ENCODE assay signal across 18 mouse cellular contexts in the genomic region with DNA sequence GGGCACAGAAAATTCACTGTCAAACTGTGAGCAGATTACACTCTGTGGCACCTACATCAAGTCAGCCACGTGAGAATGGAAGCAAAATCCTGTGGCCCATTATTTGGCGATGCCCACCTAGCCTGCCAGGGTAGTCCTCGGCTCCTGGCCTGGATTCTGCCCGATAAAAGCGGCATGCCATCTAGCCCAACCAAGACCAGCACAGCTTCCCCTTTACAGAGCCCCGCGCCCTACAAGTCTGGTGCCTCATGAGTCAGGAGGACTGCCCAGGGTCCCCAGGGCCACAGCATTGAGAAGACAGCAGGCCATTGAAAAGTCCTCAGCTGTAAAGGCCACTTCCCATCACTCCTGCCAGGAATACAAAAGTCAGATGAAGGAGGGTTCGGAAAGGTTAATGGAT.
"Had no signal": no experiment of that assay in that cellular context is flagged by ENCODE, and none has a peak within 500 bp of the region (broad histone marks: within the 10 kb centered on the region; RNA-seq: fewer than 3 reads in every experiment).

No protein-coding gene starts in this region.

- H3K27ac ChIP-seq: kidney, embryonic 15.5 days; liver, embryonic 13.5 days; midbrain, embryonic 10.5 days; midbrain, embryonic 13.5 days; stomach, postnatal 0 days had no signal

- H3K4me3 ChIP-seq: kidney, embryonic 15.5 days; liver, embryonic 13.5 days; megakaryocyte, embryonic 14.5 days; midbrain, embryonic 10.5 days; midbrain, embryonic 13.5 days; myocyte; neural tube, embryonic 13.5 days had no signal

- ATAC-seq: midbrain, embryonic 13.5 days; midbrain, embryonic 16.5 days had no signal

- DNase-seq: kidney, adult 8-10 months; kidney, postnatal 10 days; kidney, postnatal 4 days; liver, embryonic 13.5 days; lung, adult 2 months; lung, postnatal 14 days; lung, postnatal 4 days; thymus, adult 2 months; thymus, postnatal 14 days; thymus, postnatal 4 days had no signal
